Mouse (Mus musculus) testis, adult 2 months (tissue): ENCODE data around the gene Akr1d1. TPM values are rescaled to one million over a fixed set of nuclear protein-coding genes. Genes with fewer than 3 reads are reported as not detected.

Experiments used
- H3K27ac ChIP-seq: fragments of 200-500 bp; 2 replicates; pipeline ENCODE4 v1.5.1; 2012; ENCODE audit warnings: low read depth, low read length; ENCODE audit not compliant: control insufficient read depth, insufficient read depth
- H3K27me3 ChIP-seq: fragments of 200-500 bp; 2 replicates; pipeline ENCODE4 v1.6.1; 2012; ENCODE audit warnings: mild to moderate bottlenecking, low read length, moderate library complexity; ENCODE audit not compliant: control insufficient read depth, insufficient read depth
- H3K36me3 ChIP-seq: fragments of 200-500 bp; 2 replicates; pipeline ENCODE4 v1.6.1; 2012; ENCODE audit warnings: mild to moderate bottlenecking, low read length; ENCODE audit not compliant: control insufficient read depth, insufficient read depth
- H3K4me1 ChIP-seq: fragments of 200-500 bp; 2 replicates; pipeline ENCODE4 v1.6.1; 2012; ENCODE audit warnings: low read length; ENCODE audit not compliant: control insufficient read depth, insufficient read depth
- H3K4me3 ChIP-seq: fragments of 200-500 bp; 2 replicates; pipeline ENCODE4 v1.5.1; 2012; ENCODE audit warnings: low read depth, mild to moderate bottlenecking, low read length, moderate library complexity, mixed read lengths; ENCODE audit not compliant: control insufficient read depth
- CTCF ChIP-seq: fragments of 200-500 bp; IDR thresholded peaks from 2 replicates; pipeline ENCODE4 v1.5.1; 2012; ENCODE audit warnings: low read depth, mild to moderate bottlenecking, inconsistent platforms, low read length, moderate library complexity; ENCODE audit not compliant: control insufficient read depth, insufficient read depth, insufficient replicate concordance
- POLR2A ChIP-seq: fragments of 200-500 bp; IDR thresholded peaks from 2 replicates; pipeline ENCODE4 v1.6.1; 2012; ENCODE audit warnings: low read depth, mild to moderate bottlenecking, inconsistent platforms, low read length, moderate library complexity; ENCODE audit not compliant: control insufficient read depth
- polyA plus RNA-seq: library from polyadenylated mRNA; depleted of rRNA; stranded (reverse); fragments of >200 nt; gene quantifications from 2 replicates; pipeline ENCODE4 v1.2.3, GENCODE M21; 2012

Akr1d1 gene
- polyA plus RNA-seq, 1 experiment = not detected

- TF ChIP-seq CTCF (no peak), POLR2A (no peak)
- H3K27me3 ChIP-seq = no peaks in the 10 kb centered on the region
- no peaks in the 10 kb centered on the region for H3K36me3 ChIP-seq
- H3K4me3 ChIP-seq = no peak overlapping the region
- no peaks in the 10 kb centered on the region for H3K4me1 ChIP-seq
- no peak overlapping the region for H3K27ac ChIP-seq
Observed at GRCm38 (mm10) chr6:37538792-37539191, 8.8 kb downstream of the Akr1d1 start.

DNA sequence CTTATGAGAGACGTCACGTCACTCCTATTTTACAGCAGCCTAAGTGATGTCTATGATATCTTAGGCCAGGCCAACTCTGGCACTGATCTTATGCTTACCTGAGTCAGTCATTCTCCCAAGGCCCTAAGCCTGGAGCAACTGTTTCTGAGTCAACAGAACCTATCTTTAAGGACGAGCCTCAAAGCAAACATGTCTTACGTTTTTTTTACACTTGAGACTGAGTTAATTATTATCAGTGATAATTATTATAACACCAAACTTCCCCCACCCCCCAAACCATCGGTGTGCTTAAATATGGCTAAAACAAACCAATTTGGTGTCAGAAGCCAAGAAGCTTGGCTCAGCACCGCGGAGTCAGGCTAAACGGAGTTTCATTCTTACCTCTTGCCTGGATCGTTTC, 9.4 kb downstream of the Akr1d1 start:
- TF ChIP-seq CTCF (no peak), POLR2A (no peak)
- Histone ChIP-seq H3K27me3 (no peaks in the 10 kb centered on the region), H3K36me3 (no peaks in the 10 kb centered on the region), H3K4me3 (no peak overlapping the region), H3K4me1 (no peaks in the 10 kb centered on the region), H3K27ac (no peak overlapping the region)

DNA sequence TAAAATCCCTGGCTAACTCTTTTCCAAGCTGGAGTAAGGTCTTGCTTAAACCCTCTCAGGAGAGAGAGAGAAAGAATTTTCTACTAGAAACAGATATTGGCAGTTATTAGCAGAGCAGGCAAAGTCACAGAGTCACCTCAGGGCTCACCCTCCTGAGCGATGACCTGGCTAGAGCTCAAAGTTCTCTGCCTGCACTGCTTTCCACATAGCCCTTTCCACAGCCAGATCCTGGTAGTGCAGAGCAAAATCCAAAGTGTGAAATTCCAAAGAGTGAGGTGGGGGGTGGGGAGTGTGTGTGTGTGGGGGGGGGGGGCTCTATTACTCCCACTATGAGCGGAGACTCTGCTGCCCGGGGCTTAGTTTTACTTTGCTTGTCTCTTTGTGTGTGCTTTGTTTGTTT, 10.1 kb downstream of the Akr1d1 start:
- no peaks in the 10 kb centered on the region for H3K4me1 ChIP-seq
- H3K27me3 ChIP-seq = no peaks in the 10 kb centered on the region
- H3K27ac ChIP-seq = no peak overlapping the region
- H3K4me3 ChIP-seq = no peak overlapping the region
- H3K36me3 ChIP-seq = no peaks in the 10 kb centered on the region
- no peak for TF ChIP-seq CTCF
- no peak for TF ChIP-seq POLR2A

DNA sequence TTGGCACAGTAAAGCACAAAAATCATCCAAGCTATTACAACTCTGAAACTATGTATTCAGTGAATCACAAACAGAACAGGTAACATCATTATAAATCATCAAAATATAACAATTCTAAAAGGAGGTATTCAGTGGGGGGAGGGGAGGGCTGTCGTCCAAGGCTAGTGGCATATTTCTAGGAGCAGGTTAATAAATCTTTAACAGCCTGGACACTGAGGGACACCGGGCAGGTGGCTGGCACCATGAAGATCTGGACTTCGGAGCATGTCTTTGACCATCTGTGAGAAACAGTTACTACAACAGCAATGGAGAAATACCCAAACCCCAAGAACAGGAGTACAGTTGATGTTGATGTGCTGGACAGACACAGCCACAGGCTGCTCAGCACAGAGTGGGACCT, 11.2 kb downstream of the Akr1d1 start:
- no peak for TF ChIP-seq POLR2A
- TF ChIP-seq CTCF = no peak
- H3K27ac ChIP-seq = no peak overlapping the region
- H3K4me1 ChIP-seq = no peaks in the 10 kb centered on the region
- H3K27me3 ChIP-seq = no peaks in the 10 kb centered on the region
- no peaks in the 10 kb centered on the region for H3K36me3 ChIP-seq
- H3K4me3 ChIP-seq = no peak overlapping the region

GRCm38 (mm10) chr6:37542145-37542544, 12.2 kb downstream of the Akr1d1 start:
- Histone ChIP-seq H3K4me3 (no peak overlapping the region), H3K27ac (no peak overlapping the region), H3K27me3 (no peaks in the 10 kb centered on the region), H3K36me3 (no peaks in the 10 kb centered on the region), H3K4me1 (no peaks in the 10 kb centered on the region)
- no peak for TF ChIP-seq CTCF
- no peak for TF ChIP-seq POLR2A

GRCm38 (mm10) chr6:37552760-37553159, 22.8 kb downstream of the Akr1d1 start:
- Histone ChIP-seq H3K36me3 (no peaks in the 10 kb centered on the region), H3K4me3 (no peak overlapping the region), H3K27me3 (no peaks in the 10 kb centered on the region), H3K27ac (no peak overlapping the region), H3K4me1 (no peaks in the 10 kb centered on the region)
- TF ChIP-seq POLR2A (no peak), CTCF (no peak)

GRCm38 (mm10) chr6:37553926-37554325, 24.0 kb downstream of the Akr1d1 start:
- TF ChIP-seq CTCF (no peak), POLR2A (no peak)
- no peaks in the 10 kb centered on the region for H3K4me1 ChIP-seq
- no peaks in the 10 kb centered on the region for H3K27me3 ChIP-seq
- H3K4me3 ChIP-seq = no peak overlapping the region
- H3K27ac ChIP-seq = no peak overlapping the region
- H3K36me3 ChIP-seq = no peaks in the 10 kb centered on the region

GRCm38 (mm10) chr6:37554327-37554726, 24.4 kb downstream of the Akr1d1 start:
- no peak for TF ChIP-seq CTCF
- no peak for TF ChIP-seq POLR2A
- no peaks in the 10 kb centered on the region for H3K4me1 ChIP-seq
- H3K27me3 ChIP-seq = no peaks in the 10 kb centered on the region

More at GRCm38 (mm10) chr6:37554327-37554726, 24.4 kb downstream of the Akr1d1 start:
- no peak overlapping the region for H3K27ac ChIP-seq
- no peaks in the 10 kb centered on the region for H3K36me3 ChIP-seq
- H3K4me3 ChIP-seq = no peak overlapping the region
